Mouse (Mus musculus) brain, embryonic 14.5 days (tissue): Measurements from ENCODE around the gene Selenon.

ENCODE experiments used
- CTCF ChIP-seq: fragments of 200-500 bp; IDR thresholded peaks from 2 replicates; pipeline ENCODE4 v1.5.1; 2012; ENCODE audit warnings: inconsistent platforms, mild to moderate bottlenecking, moderate library complexity, borderline replicate concordance; ENCODE audit not compliant: insufficient read depth, insufficient read length; ENCODE audit errors: extremely low read depth
- POLR2A ChIP-seq: fragments of 200-500 bp; IDR thresholded peaks from 2 replicates; pipeline ENCODE4 v1.6.1; 2012; ENCODE audit warnings: mild to moderate bottlenecking, inconsistent platforms, borderline replicate concordance; ENCODE audit not compliant: poor library complexity, insufficient read depth, insufficient read length, severe bottlenecking; ENCODE audit errors: extremely low read depth

DNA sequence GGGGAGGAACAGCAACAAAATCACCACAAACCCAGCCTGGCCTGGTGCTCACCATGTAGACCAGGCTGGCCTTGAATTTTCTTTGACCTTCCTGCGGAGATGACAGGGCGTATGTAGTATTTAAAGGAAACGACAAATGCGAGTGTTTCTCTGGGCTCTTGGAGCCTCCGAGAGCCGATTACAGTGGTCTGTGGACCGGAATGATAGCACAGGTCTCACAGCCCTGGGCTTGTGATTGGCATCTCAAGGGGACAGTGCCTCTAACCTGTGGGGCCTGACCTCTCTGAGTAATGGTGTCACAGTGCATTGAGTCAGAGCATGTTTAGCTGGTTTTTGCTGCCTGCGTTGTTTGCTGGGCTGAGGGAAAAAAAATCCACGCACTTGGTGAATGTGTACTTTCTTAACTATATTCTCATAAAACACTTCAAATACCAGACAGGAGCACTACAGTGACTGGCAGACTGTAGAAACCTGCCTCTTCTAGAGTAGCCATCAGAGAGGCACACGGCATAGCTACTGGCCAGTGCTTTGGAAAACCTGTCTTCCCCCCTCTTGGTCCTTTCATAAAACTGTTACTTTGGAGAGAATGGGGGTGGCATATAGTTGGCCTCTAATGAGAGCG lies 37.5 kb downstream of the Selenon start:
- TF ChIP-seq CTCF = no peak
- no peak for TF ChIP-seq POLR2A
